Comparison of ENCODE assay signal across 9 mouse cellular contexts in genomic region chr6:127265063-127265775, GRCm38 (mm10).
DNase-seq lines count a peak whose midpoint lies in the region; ATAC-seq and TF ChIP-seq lines count a peak whose summit lies in the region.
"Had no signal": no experiment of that assay in that cellular context is flagged by ENCODE, and none has a peak within 500 bp of the region (broad histone marks: within the 10 kb centered on the region; RNA-seq: fewer than 3 reads in every experiment).

No protein-coding gene starts in this region.

- no peak for ATAC-seq in kidney, embryonic 14.5 days (ENCODE audit: low FRiP score, low TSS enrichment)
- no peak for ATAC-seq in limb, embryonic 12.5 days (ENCODE audit: insufficient number of reproducible peaks, insufficient read depth, low FRiP score, low TSS enrichment, low read depth)

- peak in 1 of 2 experiments; percentile 51; a peak in 2 of 4 replicates for TF ChIP-seq CTCF in CH12.LX (conservative IDR thresholded peaks at IDR 0.05 in 1 of 2, IDR thresholded peaks at IDR 0.05 in 1 of 2; ENCODE audit: low read depth in 2 of 2, low read length in 2 of 2)

- H3K9me3 ChIP-seq in kidney, embryonic 14.5 days (ENCODE audit: control insufficient read depth, low read length): no peaks in the 10 kb centered on the region
- no peaks in the 10 kb centered on the region for H3K9me3 ChIP-seq in CH12.LX (replicated peaks; ENCODE audit: low read length)
- H3K9me3 ChIP-seq in limb, embryonic 12.5 days: no peaks in the 10 kb centered on the region
- H3K9me3 ChIP-seq: limb, embryonic 13.5 days; neural tube, embryonic 12.5 days had no signal

- TF ChIP-seq RAD21 in CH12.LX (IDR thresholded peaks at IDR 0.05; ENCODE audit: low read depth, low read length): peak; percentile 32

- no peaks in the 10 kb centered on the region for H3K79me2 ChIP-seq in CH12.LX (replicated peaks; ENCODE audit: control insufficient read depth, extremely low read depth, insufficient read depth, poor library complexity, severe bottlenecking)

- in situ Hi-C loops in CH12.LX (cut with MboI; ENCODE audit: low pct_ligation_motif_present, low pct_unique_long_range_greater_than_20kb, low sequenced_read_pairs): no loop called here

- no peak for TF ChIP-seq POLR2A in CH12.LX (IDR thresholded peaks at IDR 0.05; ENCODE audit: low read depth, low read length)

- dilution Hi-C loops in CH12.LX (cut with MboI; ENCODE audit: extremely low pct_ligation_motif_present, extremely low pct_unique_long_range_greater_than_20kb, low sequenced_read_pairs): no loop called here

- no peak for TF ChIP-seq EP300 in CH12.LX (IDR thresholded peaks at IDR 0.05; ENCODE audit: low read length)

- H3K4me1 ChIP-seq in kidney, embryonic 14.5 days (ENCODE audit: control insufficient read depth, insufficient read depth, low read length): peaks cover 11% of the 10 kb centered on the region; the same call in 1 of the 2 replicates
- peaks cover 28 to 64% of the 10 kb centered on the region in 2 experiments for H3K4me1 ChIP-seq in CH12.LX (ENCODE audit: control insufficient read depth in 1 of 2, insufficient read depth in 2 of 2)
- H3K4me1 ChIP-seq in limb, embryonic 12.5 days (replicated peaks): peaks cover 28% of the 10 kb centered on the region

- H3K27ac ChIP-seq in kidney, embryonic 14.5 days (ENCODE audit: low read depth, low read length): peak overlapping the region; percentile 17; the same call in 1 of the 2 replicates
- H3K27ac ChIP-seq in CH12.LX (ENCODE audit: insufficient read depth, low read depth): peak overlapping the region; percentile 45
- H3K27ac ChIP-seq in limb, embryonic 12.5 days: no peak overlapping the region
- H3K27ac ChIP-seq: limb, embryonic 13.5 days; neural tube, embryonic 12.5 days had no signal

- H3K36me3 ChIP-seq in kidney, embryonic 14.5 days (ENCODE audit: control insufficient read depth, insufficient read depth, low read length): no peaks in the 10 kb centered on the region
- H3K36me3 ChIP-seq in CH12.LX (replicated peaks in 1 of 2; ENCODE audit: control insufficient read depth in 1 of 2, insufficient read depth in 1 of 2, low read length in 1 of 2): no peaks in the 10 kb centered on the region
- H3K36me3 ChIP-seq in limb, embryonic 12.5 days: no peaks in the 10 kb centered on the region
- H3K36me3 ChIP-seq: limb, embryonic 13.5 days; neural tube, embryonic 12.5 days had no signal

- H3K27me3 ChIP-seq in kidney, embryonic 14.5 days (ENCODE audit: control insufficient read depth, insufficient read depth, low read length): no peaks in the 10 kb centered on the region
- H3K27me3 ChIP-seq in CH12.LX (replicated peaks): no peaks in the 10 kb centered on the region
- 0 out of 2 replicates have a peak, but pooled peaks cover 11% of the 10 kb centered on the region for H3K27me3 ChIP-seq in limb, embryonic 12.5 days
- H3K27me3 ChIP-seq: limb, embryonic 13.5 days; neural tube, embryonic 12.5 days had no signal

- 79% methylated on average over 9 of the region's 9 CpGs for WGBS in kidney, embryonic 14.5 days
- 78% methylated on average over 9 of the region's 9 CpGs for WGBS in limb, embryonic 12.5 days

- no peak for DNase-seq in kidney, adult 11 months
- DNase-seq in A20 (ENCODE audit: low read depth, low spot score) (peak; percentile 42), CH12.LX (ENCODE audit: extremely low read depth) (peak; percentile 66)
- no peak for DNase-seq in cerebellum, adult 9-10 months
- DNase-seq in layer of hippocampus, adult 9-11 months: no peak

- no peak overlapping the region; the same call in 1 of the 2 replicates for H3K4me2 ChIP-seq in kidney, embryonic 14.5 days (replicated peaks; ENCODE audit: low read depth, low read length)
- H3K4me2 ChIP-seq in CH12.LX (ENCODE audit: insufficient read depth, low read depth, poor library complexity, severe bottlenecking): peak overlapping the region; percentile 70
- H3K4me2 ChIP-seq in limb, embryonic 12.5 days: 0 out of 2 replicates have a peak overlapping the region, but pooled peaks have one; percentile 60

- no peak overlapping the region for H3K9ac ChIP-seq in kidney, embryonic 14.5 days (ENCODE audit: low read depth, low read length)
- H3K9ac ChIP-seq in CH12.LX (ENCODE audit: insufficient read depth, low read depth): no peak overlapping the region
- H3K9ac ChIP-seq in limb, embryonic 12.5 days (replicated peaks): no peak overlapping the region

- H3K4me3 ChIP-seq in kidney, embryonic 14.5 days (ENCODE audit: low read length): no peak overlapping the region
- no peak overlapping the region for H3K4me3 ChIP-seq in CH12.LX (replicated peaks in 1 of 3; ENCODE audit: low read depth in 2 of 3, low read length in 2 of 3, poor library complexity in 1 of 3)
- H3K4me3 ChIP-seq in limb, embryonic 12.5 days (replicated peaks): no peak overlapping the region

TF ChIP-seq in CH12.LX, 34 proteins besides CTCF, POLR2A, EP300 and RAD21:
- TF ChIP-seq MAFK (IDR thresholded peaks at IDR 0.05; ENCODE audit: insufficient replicate concordance, low read length): peak; percentile 62
- 0 out of 2 replicates have a peak, but pooled peaks have one; percentile 37 for TF ChIP-seq ETS1 (conservative IDR thresholded peaks at IDR 0.05; ENCODE audit: low read depth, low read length)
- TF ChIP-seq MAZ (IDR thresholded peaks at IDR 0.05; ENCODE audit: low read depth, low read length): peak; percentile 11; the same call in 1 of the 2 replicates
- 0 out of 2 replicates have a peak, but pooled peaks have one; percentile 48 for TF ChIP-seq RCOR1 (conservative IDR thresholded peaks at IDR 0.05; ENCODE audit: low read depth, low read length)
- no peak for TF ChIP-seq NRF1 (IDR thresholded peaks at IDR 0.05; ENCODE audit: low read depth, low read length)
- TF ChIP-seq CHD1 (IDR thresholded peaks at IDR 0.05; ENCODE audit: low read depth, low read length): peak; percentile 29; the same call in 1 of the 2 replicates
- TF ChIP-seq KAT2A (IDR thresholded peaks at IDR 0.05; ENCODE audit: insufficient replicate concordance, low read length): no peak
- TF ChIP-seq ZKSCAN1 (IDR thresholded peaks at IDR 0.05; ENCODE audit: borderline replicate concordance, low read depth, low read length): no peak
- no peak for TF ChIP-seq JUN (IDR thresholded peaks at IDR 0.05; ENCODE audit: insufficient read depth, low read depth, low read length)
- TF ChIP-seq ZC3H11A (IDR thresholded peaks at IDR 0.05; ENCODE audit: low read depth, low read length): no peak
- TF ChIP-seq NELFE (IDR thresholded peaks at IDR 0.05; ENCODE audit: low read depth, low read length): no peak
- TF ChIP-seq IRF4 (IDR thresholded peaks at IDR 0.05; ENCODE audit: low read depth, low read length): peak; percentile 61
- TF ChIP-seq SMC3 (IDR thresholded peaks at IDR 0.05; ENCODE audit: low read depth, low read length): peak; percentile 25
- TF ChIP-seq USF1 (IDR thresholded peaks at IDR 0.05; ENCODE audit: low read depth, low read length): no peak
- TF ChIP-seq MYC (IDR thresholded peaks at IDR 0.05; ENCODE audit: low read depth, low read length): no peak
- no peak for TF ChIP-seq MEF2A (IDR thresholded peaks at IDR 0.05; ENCODE audit: borderline replicate concordance, low read depth, low read length)
- TF ChIP-seq HCFC1 (IDR thresholded peaks at IDR 0.05; ENCODE audit: low read depth, low read length): no peak; the same call in 1 of the 2 replicates
- peak; percentile 80 for TF ChIP-seq JUND (conservative IDR thresholded peaks at IDR 0.05; ENCODE audit: low read depth, low read length)
- no peak for TF ChIP-seq ELF1 (IDR thresholded peaks at IDR 0.05; ENCODE audit: low read depth, low read length)
- no peak for TF ChIP-seq PAX5 (IDR thresholded peaks at IDR 0.05; ENCODE audit: low read length)
- TF ChIP-seq BHLHE40 (IDR thresholded peaks at IDR 0.05; ENCODE audit: low read depth, low read length): peak; percentile 22; the same call in 1 of the 2 replicates
- TF ChIP-seq GABPA (IDR thresholded peaks at IDR 0.05; ENCODE audit: insufficient replicate concordance, low read depth, low read length): no peak
- TF ChIP-seq MAX (IDR thresholded peaks at IDR 0.05; ENCODE audit: low read length): no peak; the same call in none of the 2 replicates

Comparison
In these comparisons a context has a peak if more than half of its experiments do, and no peak if none do; other contexts are left out.
1. DNase-seq: peak in A20 (single experiment) and CH12.LX (single experiment); none in kidney, adult 11 months (single experiment), cerebellum, adult 9-10 months (single experiment) and layer of hippocampus, adult 9-11 months (single experiment).